Mouse (Mus musculus) G1E (cell line): ENCODE results near the gene Rcc1. TPM values are rescaled to one million over a fixed set of nuclear protein-coding genes. Genes with fewer than 3 reads are reported as not detected.

Experiments
- ATAC-seq: 2 replicates; pipeline ENCODE4 v1.8.0; 2016; ENCODE audit warnings: mild to moderate bottlenecking; ENCODE audit not compliant: insufficient number of reproducible peaks, poor library complexity, low FRiP score, severe bottlenecking; ENCODE audit errors: extremely low read depth
- DNase-seq: peaks from one replicate; pipeline ENCODE4 v3.0.0; 2012; ENCODE audit warnings: low spot score
- H3K27me3 ChIP-seq: 2 replicates; pipeline ENCODE4 v1.6.1; 2012; ENCODE audit warnings: mild to moderate bottlenecking, low read length, inconsistent platforms; ENCODE audit not compliant: insufficient read depth
- H3K36me3 ChIP-seq: replicated peaks from 2 replicates; pipeline ENCODE3; 2012; ENCODE audit warnings: mild to moderate bottlenecking, inconsistent platforms
- H3K4me1 ChIP-seq: 2 replicates; pipeline ENCODE4 v1.6.1; 2012; ENCODE audit warnings: low read depth, low read length, inconsistent platforms, mixed read lengths; ENCODE audit not compliant: insufficient read depth
- H3K4me3 ChIP-seq: 2 replicates; pipeline ENCODE4 v1.5.1; 2012; ENCODE audit warnings: low read depth, mild to moderate bottlenecking, inconsistent platforms, low read length, moderate library complexity, mixed read lengths
- H3K9me3 ChIP-seq: replicated peaks from 2 replicates; pipeline ENCODE4 v1.6.1; 2012; ENCODE audit warnings: inconsistent platforms
- CTCF ChIP-seq: IDR thresholded peaks from 2 replicates; pipeline ENCODE4 v1.5.1; 2012; ENCODE audit warnings: low read depth, low read length, inconsistent platforms, mixed read lengths
- GATA1 ChIP-seq: IDR thresholded peaks from 2 replicates; pipeline ENCODE4 v1.6.1; 2012; ENCODE audit warnings: borderline replicate concordance, low read length, inconsistent platforms, mixed read lengths
- GATA2 ChIP-seq: IDR thresholded peaks from 2 replicates; pipeline ENCODE4 v1.6.1; 2012; ENCODE audit warnings: low read depth, low read length, inconsistent platforms, borderline replicate concordance
- POLR2AphosphoS5 ChIP-seq: IDR thresholded peaks from 2 replicates; pipeline ENCODE4 v1.6.1; 2012; ENCODE audit warnings: low read depth, low read length, inconsistent platforms; ENCODE audit not compliant: insufficient replicate concordance
- TAL1 ChIP-seq: conservative IDR thresholded peaks from 2 replicates; pipeline ENCODE4 v1.6.1; 2012; ENCODE audit warnings: low read depth, low read length, inconsistent platforms, mixed read lengths
- polyA plus RNA-seq: library from polyadenylated mRNA; stranded (reverse); fragments of >175 nt; gene quantifications from 2 replicates; pipeline ENCODE4 v1.2.3, GENCODE M21; 2012
- total RNA-seq, 2 experiments: library from RNA; stranded (forward) in 1 of 2; stranded (reverse) in 1 of 2; fragments of 200-1000 nt in 1 of 2; fragments of >200 nt in 1 of 2; fragmentation: Nextera tagmentation in 1 of 2; gene quantifications; 2 replicates each; pipeline ENCODE4 v1.2.3; 2014 to 2017

The Rcc1 gene
- total and polyA plus RNA-seq, 3 experiments = 24.2 to 86.0 (median 38.6) TPM

- no peaks in the 10 kb centered on the region for H3K27me3 ChIP-seq
- peaks cover 79% of the 10 kb centered on the region for H3K36me3 ChIP-seq
- H3K4me3 ChIP-seq = no peak overlapping the region
- ATAC-seq (no peak), DNase-seq (no peak)
- H3K9me3 ChIP-seq = no peaks in the 10 kb centered on the region
- TF ChIP-seq GATA1 = no peak
- TF ChIP-seq CTCF = no peak
- TF ChIP-seq GATA2 = no peak
- no peak for TF ChIP-seq POLR2AphosphoS5
- peaks cover 28% of the 10 kb centered on the region for H3K4me1 ChIP-seq
Observed at GRCm38 (mm10) chr4:132359510-132359909, 6.1 kb upstream of the Rcc1 start.

GRCm38 (mm10) chr4:132356170-132356569 lies 2.8 kb upstream of the Rcc1 start:
- H3K4me1 ChIP-seq = peaks cover 41% of the 10 kb centered on the region
- TF ChIP-seq CTCF = no peak
- TF ChIP-seq TAL1 = no peak
- no peak for TF ChIP-seq GATA2
- TF ChIP-seq POLR2AphosphoS5 = no peak
- no peak for TF ChIP-seq GATA1
- peak overlapping the region; percentile 58; the same call in 1 of the 2 replicates for H3K4me3 ChIP-seq
- no peaks in the 10 kb centered on the region for H3K9me3 ChIP-seq
- no peak for DNase-seq
- H3K27me3 ChIP-seq = no peaks in the 10 kb centered on the region
- peaks cover 71% of the 10 kb centered on the region for H3K36me3 ChIP-seq
- 0 out of 2 replicates have a peak, but pooled peaks have one; percentile 9 for ATAC-seq

- Histone ChIP-seq H3K36me3 (peaks cover 71% of the 10 kb centered on the region), H3K27me3 (no peaks in the 10 kb centered on the region), H3K4me3 (no peak overlapping the region), H3K9me3 (no peaks in the 10 kb centered on the region), H3K4me1 (peaks cover 48% of the 10 kb centered on the region)
- no peak for ATAC-seq
- no peak for TF ChIP-seq TAL1
- no peak for TF ChIP-seq GATA2
- no peak for TF ChIP-seq CTCF
- TF ChIP-seq GATA1 = no peak
- DNase-seq = no peak
Observed at GRCm38 (mm10) chr4:132355403-132355802, 2.0 kb upstream of the Rcc1 start.

GRCm38 (mm10) chr4:132354571-132354970 lies 1.2 kb upstream of the Rcc1 start:
- H3K27me3 ChIP-seq = no peaks in the 10 kb centered on the region
- DNase-seq = no peak
- no peak for TF ChIP-seq GATA1
- no peak overlapping the region; the same call in 1 of the 2 replicates for H3K4me3 ChIP-seq
- ATAC-seq = no peak
- peaks cover 65% of the 10 kb centered on the region for H3K36me3 ChIP-seq
- H3K9me3 ChIP-seq = no peaks in the 10 kb centered on the region
- peaks cover 55% of the 10 kb centered on the region for H3K4me1 ChIP-seq

GRCm38 (mm10) chr4:132352739-132353138 lies 666 bp downstream of the Rcc1 start:
- DNase-seq (no peak), ATAC-seq (no peak)
- H3K4me1 ChIP-seq = peaks cover 56% of the 10 kb centered on the region
- H3K4me3 ChIP-seq = peak overlapping the region; percentile 93
- peaks cover 48% of the 10 kb centered on the region for H3K36me3 ChIP-seq
- no peaks in the 10 kb centered on the region for H3K27me3 ChIP-seq
- H3K9me3 ChIP-seq = no peaks in the 10 kb centered on the region
- TF ChIP-seq TAL1 = no peak
- no peak for TF ChIP-seq CTCF
- TF ChIP-seq POLR2AphosphoS5 = no peak
- TF ChIP-seq GATA1 = no peak
- no peak for TF ChIP-seq GATA2

- no peak for TF ChIP-seq GATA1
- TF ChIP-seq POLR2AphosphoS5 = no peak
- no peak for TF ChIP-seq CTCF
- TF ChIP-seq TAL1 = no peak
- no peak for TF ChIP-seq GATA2
- no peaks in the 10 kb centered on the region for H3K9me3 ChIP-seq
- DNase-seq (no peak), ATAC-seq (no peak)
- H3K27me3 ChIP-seq = no peaks in the 10 kb centered on the region
- peaks cover 52% of the 10 kb centered on the region for H3K4me1 ChIP-seq
- peak overlapping the region; percentile 93 for H3K4me3 ChIP-seq
- peaks cover 41% of the 10 kb centered on the region for H3K36me3 ChIP-seq
Observed at GRCm38 (mm10) chr4:132351401-132351800, 2.0 kb downstream of the Rcc1 start.

GRCm38 (mm10) chr4:132350854-132351253 lies 2.6 kb downstream of the Rcc1 start:
- Histone ChIP-seq H3K27me3 (no peaks in the 10 kb centered on the region), H3K36me3 (peaks cover 36% of the 10 kb centered on the region), H3K9me3 (no peaks in the 10 kb centered on the region), H3K4me1 (peaks cover 52% of the 10 kb centered on the region), H3K4me3 (no peak overlapping the region)
- DNase-seq (no peak), ATAC-seq (no peak)
- no peak for TF ChIP-seq GATA1
- TF ChIP-seq CTCF = no peak
- no peak for TF ChIP-seq GATA2
- TF ChIP-seq TAL1 = no peak
- no peak for TF ChIP-seq POLR2AphosphoS5
